Mouse (Mus musculus): ENCODE data around the gene 2410137M14Rik. TPM values are rescaled to one million over a fixed set of nuclear protein-coding genes. Genes with fewer than 3 reads are reported as not detected.
"Not testable (repeated sequence)": the region's sequence is repeated elsewhere in the genome, so short reads cannot be mapped to it uniquely, and the experiment has no call there.

Gene 2410137M14Rik
- polyA plus RNA-seq, 1 experiment from 2014 or later, result 0.14 TPM

DNA sequence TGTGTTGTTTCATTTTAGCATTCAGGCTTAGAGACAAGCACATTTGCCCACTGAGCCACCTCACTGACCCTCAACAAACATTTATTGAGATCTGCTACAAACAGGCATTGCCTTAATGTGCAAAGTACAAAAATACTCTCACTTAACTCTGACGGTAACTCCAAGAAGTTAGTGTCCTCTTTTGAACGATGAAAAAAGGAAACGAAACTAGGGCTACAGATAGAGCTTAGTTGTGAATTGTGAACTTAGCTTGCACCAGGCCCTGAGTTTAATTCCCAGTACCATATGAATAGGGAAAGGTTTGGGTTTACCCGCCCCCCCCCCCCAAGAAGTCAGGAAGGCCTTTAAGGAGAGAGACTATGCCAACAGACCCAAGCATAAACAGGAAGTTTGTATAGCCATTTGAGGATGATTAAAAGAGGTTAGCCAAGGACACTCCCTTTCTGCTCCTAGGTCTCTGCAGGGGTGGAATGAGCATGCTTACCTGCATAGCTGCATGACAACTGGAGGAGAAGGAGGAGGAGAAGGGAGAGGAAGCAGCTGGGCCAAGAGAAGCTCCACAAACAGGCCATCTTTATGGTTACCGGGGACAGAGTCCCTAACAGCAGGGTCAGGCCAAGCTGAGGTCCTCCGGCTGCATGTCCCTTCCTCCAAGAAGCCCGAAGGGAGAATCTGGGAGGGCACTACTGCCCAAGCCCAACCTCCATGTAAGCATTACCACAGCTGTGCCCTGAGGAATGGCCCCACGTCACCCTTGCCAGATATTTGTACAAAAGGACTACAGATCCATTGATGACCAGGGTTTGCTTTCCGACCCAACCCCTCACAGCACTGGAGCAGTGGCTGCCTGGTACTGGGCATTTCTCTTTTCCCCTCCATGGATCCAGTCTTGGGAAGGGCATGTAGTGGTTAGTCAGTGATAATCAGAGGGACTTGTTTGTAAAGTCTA lies 41.9 kb upstream of the 2410137M14Rik start, which contains the start of gene Mog:
Gene Mog (minus strand): TSS at position 771 of the 949 bp plus-strand sequence.
- DNase-seq (ENCODE audit: low spot score) (no peak), ATAC-seq (no peak)
- no peak within 1 kb of the TSS for H3K4me2 ChIP-seq (replicated peaks; ENCODE audit: low read depth, low read length)
- WGBS, result 67% methylated on average over 9 of the region's 9 CpGs
- no peaks in the 10 kb centered on the region for H3K9me3 ChIP-seq (ENCODE audit: low read length)
- TF ChIP-seq CTCF (IDR thresholded peaks at IDR 0.05) (no peak), EP300 (IDR thresholded peaks at IDR 0.05) (no peak)
- no peak within 1 kb of the TSS for H3K4me3 ChIP-seq (ENCODE audit: low read depth, low read length)
- H3K4me1 ChIP-seq (ENCODE audit: insufficient read depth, low read depth, low read length), result no peaks in the 10 kb centered on the region
- no peak within 1 kb of the TSS for H3K9ac ChIP-seq (replicated peaks; ENCODE audit: low read depth)
- H3K36me3 ChIP-seq (ENCODE audit: insufficient read depth, low read length), result no peaks in the 10 kb centered on the region
- no peak within 1 kb of the TSS for H3K27ac ChIP-seq (ENCODE audit: low read length)
- no peaks in the 10 kb centered on the region for H3K27me3 ChIP-seq (replicated peaks; ENCODE audit: insufficient read depth, low read length)

DNA sequence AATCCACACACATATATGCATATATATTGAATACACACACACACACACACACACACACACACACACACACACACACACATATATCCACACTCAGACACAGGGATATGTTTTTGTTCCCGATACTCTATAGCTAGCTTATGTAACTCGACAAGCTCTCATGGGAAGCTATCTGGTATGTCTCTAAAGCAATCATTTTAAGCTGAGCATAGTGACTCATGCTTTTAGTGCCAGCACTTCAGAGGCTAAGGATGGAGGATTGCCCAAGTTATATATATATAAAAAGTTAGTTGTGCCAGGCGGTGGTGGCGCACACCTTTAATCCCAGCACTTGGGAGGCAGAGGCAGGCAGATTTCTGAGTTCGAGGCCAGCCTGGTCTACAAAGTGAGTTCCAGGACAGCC lies 38.2 kb upstream of the 2410137M14Rik start:
- 77% methylated on average over 5 of the region's 5 CpGs for WGBS
- not testable (repeated sequence) for H3K36me3 ChIP-seq (ENCODE audit: insufficient read depth, low read length); DNase-seq (ENCODE audit: low spot score); H3K9me3 ChIP-seq (ENCODE audit: low read length); H3K27ac ChIP-seq (ENCODE audit: low read length); H3K4me2 ChIP-seq (replicated peaks; ENCODE audit: low read depth, low read length); H3K9ac ChIP-seq (replicated peaks; ENCODE audit: low read depth); H3K4me1 ChIP-seq (ENCODE audit: insufficient read depth, low read depth, low read length); H3K27me3 ChIP-seq (replicated peaks; ENCODE audit: insufficient read depth, low read length); ATAC-seq; H3K4me3 ChIP-seq (ENCODE audit: low read depth, low read length)

DNA sequence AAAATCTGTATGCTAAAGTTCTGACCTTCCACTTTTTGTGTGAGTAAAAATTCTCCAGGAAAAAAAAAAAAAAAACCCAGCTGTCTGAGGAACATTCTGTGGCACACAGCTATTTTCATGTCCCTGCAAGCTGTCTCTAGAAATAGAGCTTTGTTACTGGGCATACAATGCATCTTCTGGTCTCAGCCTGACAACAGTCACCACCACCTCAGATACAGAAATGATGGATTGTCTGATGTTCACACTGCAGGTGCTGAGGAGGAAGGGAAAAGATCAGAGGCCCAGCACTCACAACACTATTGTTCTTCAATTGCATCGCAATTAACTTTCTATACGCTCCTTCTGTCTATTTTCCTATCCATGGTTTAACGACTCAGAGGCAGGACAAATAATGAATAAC lies 37.3 kb upstream of the 2410137M14Rik start:
- Histone ChIP-seq H3K36me3 (ENCODE audit: insufficient read depth, low read length) (no peaks in the 10 kb centered on the region), H3K4me3 (ENCODE audit: low read depth, low read length) (no peak overlapping the region), H3K9ac (replicated peaks; ENCODE audit: low read depth) (no peak overlapping the region), H3K4me1 (ENCODE audit: insufficient read depth, low read depth, low read length) (no peaks in the 10 kb centered on the region), H3K27ac (ENCODE audit: low read length) (no peak overlapping the region), H3K27me3 (replicated peaks; ENCODE audit: insufficient read depth, low read length) (no peaks in the 10 kb centered on the region), H3K4me2 (replicated peaks; ENCODE audit: low read depth, low read length) (no peak overlapping the region), H3K9me3 (ENCODE audit: low read length) (no peaks in the 10 kb centered on the region)
- ATAC-seq (no peak), DNase-seq (ENCODE audit: low spot score) (no peak)
- WGBS, result 69% methylated on average over 3 of the region's 3 CpGs
- no peak for TF ChIP-seq CTCF (IDR thresholded peaks at IDR 0.05)
- no peak for TF ChIP-seq EP300 (IDR thresholded peaks at IDR 0.05)

DNA sequence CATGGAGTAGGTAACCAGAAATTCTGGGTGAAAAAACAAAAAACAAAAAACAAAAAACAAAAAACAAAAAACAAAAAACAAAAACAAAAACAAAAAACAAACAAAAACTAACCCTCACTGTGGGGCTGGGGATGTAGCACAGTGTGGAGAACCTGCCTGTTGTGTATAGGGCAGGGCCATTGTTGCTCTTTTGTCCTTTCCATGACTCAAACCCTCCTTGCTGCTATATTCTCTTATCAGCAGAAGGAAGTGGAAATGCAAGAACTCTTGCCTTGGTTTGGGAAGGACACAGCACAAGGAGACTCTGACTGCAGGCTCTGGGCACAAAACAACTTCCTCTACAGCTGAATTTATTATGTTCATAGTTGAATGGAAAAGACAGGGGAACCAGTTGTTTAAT lies 35.3 kb upstream of the 2410137M14Rik start:
- Histone ChIP-seq H3K4me2 (replicated peaks; ENCODE audit: low read depth, low read length) (no peak overlapping the region), H3K27me3 (replicated peaks; ENCODE audit: insufficient read depth, low read length) (no peaks in the 10 kb centered on the region), H3K27ac (ENCODE audit: low read length) (no peak overlapping the region), H3K4me3 (ENCODE audit: low read depth, low read length) (no peak overlapping the region), H3K4me1 (ENCODE audit: insufficient read depth, low read depth, low read length) (0 out of 2 replicates have a peak, but pooled peaks cover 3% of the 10 kb centered on the region), H3K36me3 (ENCODE audit: insufficient read depth, low read length) (no peaks in the 10 kb centered on the region), H3K9me3 (ENCODE audit: low read length) (no peaks in the 10 kb centered on the region), H3K9ac (replicated peaks; ENCODE audit: low read depth) (no peak overlapping the region)
- DNase-seq (ENCODE audit: low spot score), result no peak
- no peak for ATAC-seq
- TF ChIP-seq CTCF (IDR thresholded peaks at IDR 0.05) (no peak), EP300 (IDR thresholded peaks at IDR 0.05) (no peak)

DNA sequence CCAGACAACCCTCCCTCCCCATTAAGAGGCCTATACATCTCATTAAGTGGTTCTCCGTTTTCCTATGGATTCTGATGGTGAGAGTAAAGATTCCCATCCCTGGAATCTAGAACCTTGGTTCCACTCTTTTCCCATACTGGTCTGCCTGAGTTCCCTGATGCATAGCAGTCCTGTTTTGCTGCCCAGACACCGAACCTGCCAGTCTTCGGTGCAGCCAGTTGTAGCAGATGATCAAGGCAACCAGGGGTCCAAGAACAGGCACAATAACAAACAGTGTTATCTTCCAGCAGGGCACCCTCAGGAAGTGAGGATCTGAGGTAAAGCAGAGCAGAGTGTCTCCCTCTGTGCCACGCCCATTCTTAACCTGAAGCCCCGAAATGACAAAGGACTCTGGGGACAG lies 31.1 kb upstream of the 2410137M14Rik start:
- no peak for TF ChIP-seq CTCF (IDR thresholded peaks at IDR 0.05)
- Histone ChIP-seq H3K9me3 (ENCODE audit: low read length) (no peaks in the 10 kb centered on the region), H3K27me3 (replicated peaks; ENCODE audit: insufficient read depth, low read length) (no peaks in the 10 kb centered on the region), H3K4me3 (ENCODE audit: low read depth, low read length) (no peak overlapping the region), H3K4me1 (ENCODE audit: insufficient read depth, low read depth, low read length) (0 out of 2 replicates have a peak, but pooled peaks cover 3% of the 10 kb centered on the region), H3K27ac (ENCODE audit: low read length) (no peak overlapping the region), H3K9ac (replicated peaks; ENCODE audit: low read depth) (no peak overlapping the region), H3K4me2 (replicated peaks; ENCODE audit: low read depth, low read length) (no peak overlapping the region), H3K36me3 (ENCODE audit: insufficient read depth, low read length) (peaks cover 10% of the 10 kb centered on the region; the same call in 1 of the 2 replicates)
- DNase-seq (ENCODE audit: low spot score) (no peak), ATAC-seq (no peak)
- 63% methylated on average over 5 of the region's 5 CpGs for WGBS

DNA sequence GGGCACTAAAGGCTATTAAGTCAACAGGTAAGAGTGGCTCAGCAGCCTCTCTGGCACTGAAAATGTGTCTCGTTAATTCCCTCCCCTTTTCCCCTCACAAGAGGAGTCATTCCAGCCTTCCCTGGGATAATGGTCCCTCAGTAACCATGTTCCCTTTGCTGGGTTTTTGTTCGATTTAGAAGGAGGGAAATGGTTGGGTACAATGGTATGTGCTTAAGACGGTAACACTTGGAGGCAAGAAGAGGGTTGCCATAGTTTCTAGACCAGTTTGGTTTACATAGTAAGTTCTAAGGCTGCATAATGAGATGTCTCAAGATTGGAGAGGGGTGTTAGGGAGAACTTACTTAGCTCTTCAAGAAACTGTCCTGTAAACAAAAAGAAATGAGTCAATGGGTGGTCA lies 30.7 kb upstream of the 2410137M14Rik start:
- Histone ChIP-seq H3K4me3 (ENCODE audit: low read depth, low read length) (no peak overlapping the region), H3K9ac (replicated peaks; ENCODE audit: low read depth) (no peak overlapping the region)
- WGBS, result 56% methylated on average over 3 of the region's 3 CpGs

More for the DNA sequence above, 30.7 kb upstream of the 2410137M14Rik start:
- peaks cover 10% of the 10 kb centered on the region; the same call in 1 of the 2 replicates for H3K36me3 ChIP-seq (ENCODE audit: insufficient read depth, low read length)
- no peak overlapping the region for H3K4me2 ChIP-seq (replicated peaks; ENCODE audit: low read depth, low read length)
- no peaks in the 10 kb centered on the region for H3K9me3 ChIP-seq (ENCODE audit: low read length)
- DNase-seq (ENCODE audit: low spot score) (no peak), ATAC-seq (no peak)
- H3K4me1 ChIP-seq (ENCODE audit: insufficient read depth, low read depth, low read length), result 0 out of 2 replicates have a peak, but pooled peaks cover 3% of the 10 kb centered on the region
- no peaks in the 10 kb centered on the region for H3K27me3 ChIP-seq (replicated peaks; ENCODE audit: insufficient read depth, low read length)
- H3K27ac ChIP-seq (ENCODE audit: low read length), result no peak overlapping the region
- no peak for TF ChIP-seq CTCF (IDR thresholded peaks at IDR 0.05)
- TF ChIP-seq EP300 (IDR thresholded peaks at IDR 0.05), result no peak
